9 mouse cellular contexts compared by ENCODE assay signal in the genomic region with DNA sequence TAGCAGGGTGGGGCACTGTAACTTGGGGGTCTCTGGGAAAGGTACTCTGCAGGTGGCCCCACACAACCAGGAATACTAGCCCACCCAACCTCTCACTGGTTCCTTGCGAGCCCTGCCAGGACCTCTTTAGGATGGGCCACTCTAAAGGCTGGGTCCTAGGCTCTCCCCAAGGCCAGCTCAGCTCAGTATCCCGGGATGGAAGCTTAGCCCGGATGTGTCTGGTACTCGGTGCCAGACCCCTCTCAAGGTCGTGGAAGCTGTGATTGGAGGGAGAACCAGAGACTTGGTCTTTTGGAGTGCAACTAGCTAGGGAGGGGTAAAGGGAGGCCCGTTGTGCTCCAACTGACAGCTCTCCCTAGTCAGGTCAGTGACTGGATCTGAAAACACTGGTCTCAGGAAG. TPM values are rescaled to one million over a fixed set of nuclear protein-coding genes. Genes with fewer than 3 reads are reported as not detected.
DNase-seq lines count a peak whose midpoint lies in the region; ATAC-seq lines count a peak whose summit lies in the region.
"Had no signal": no experiment of that assay in that cellular context is flagged by ENCODE, and none has a peak within 500 bp of the region (broad histone marks: within the 10 kb centered on the region; RNA-seq: fewer than 3 reads in every experiment).

No protein-coding gene starts in this region.

- peaks cover 53% of the 10 kb centered on the region for H3K27me3 ChIP-seq in heart, embryonic 13.5 days (replicated peaks)
- peaks cover 29% of the 10 kb centered on the region for H3K27me3 ChIP-seq in hindbrain, embryonic 13.5 days
- H3K27me3 ChIP-seq in midbrain, embryonic 11.5 days (ENCODE audit: control insufficient read depth, insufficient read depth, low read length): peaks cover 15% of the 10 kb centered on the region

- H3K36me3 ChIP-seq in heart, embryonic 13.5 days: peaks cover 38% of the 10 kb centered on the region
- peaks cover 6% of the 10 kb centered on the region; the same call in 1 of the 2 replicates for H3K36me3 ChIP-seq in hindbrain, embryonic 13.5 days
- H3K36me3 ChIP-seq in midbrain, embryonic 11.5 days (ENCODE audit: control insufficient read depth, insufficient read depth, low read length): no peaks in the 10 kb centered on the region

- WGBS in heart, embryonic 13.5 days: 8% methylated on average over 6 of the region's 6 CpGs
- 10% methylated on average over 6 of the region's 6 CpGs for WGBS in hindbrain, embryonic 13.5 days
- 9% methylated on average over 6 of the region's 6 CpGs for WGBS in midbrain, embryonic 11.5 days

- H3K4me2 ChIP-seq in heart, embryonic 13.5 days: peak overlapping the region; percentile 79
- H3K4me2 ChIP-seq in hindbrain, embryonic 13.5 days: peak overlapping the region; percentile 81
- peak overlapping the region; percentile 59 for H3K4me2 ChIP-seq in midbrain, embryonic 11.5 days

- H3K9me3 ChIP-seq in heart, embryonic 13.5 days: no peaks in the 10 kb centered on the region
- no peaks in the 10 kb centered on the region for H3K9me3 ChIP-seq in hindbrain, embryonic 13.5 days
- H3K9me3 ChIP-seq in midbrain, embryonic 11.5 days (ENCODE audit: control insufficient read depth, low read length): no peaks in the 10 kb centered on the region

- ATAC-seq in heart, embryonic 13.5 days (ENCODE audit: extremely low read depth, insufficient number of reproducible peaks, low FRiP score, low TSS enrichment): no peak
- peak; percentile 11; the same call in 1 of the 2 replicates for ATAC-seq in hindbrain, embryonic 13.5 days (ENCODE audit: low FRiP score)
- peak; percentile 26; the same call in 1 of the 2 replicates for ATAC-seq in midbrain, embryonic 11.5 days (ENCODE audit: low FRiP score)

- H3K4me1 ChIP-seq in heart, embryonic 13.5 days: peaks cover 26% of the 10 kb centered on the region
- peaks cover 14% of the 10 kb centered on the region for H3K4me1 ChIP-seq in hindbrain, embryonic 13.5 days (replicated peaks)
- peaks cover 7% of the 10 kb centered on the region; the same call in 1 of the 2 replicates for H3K4me1 ChIP-seq in midbrain, embryonic 11.5 days (ENCODE audit: control insufficient read depth, insufficient read depth, low read length)

- H3K9ac ChIP-seq in heart, embryonic 13.5 days: peak overlapping the region; percentile 67
- peak overlapping the region; percentile 72 for H3K9ac ChIP-seq in hindbrain, embryonic 13.5 days
- H3K9ac ChIP-seq in midbrain, embryonic 11.5 days (ENCODE audit: low read length): peak overlapping the region; percentile 38

- no peak for DNase-seq in heart, adult 18-20 months
- peak; percentile 56 for DNase-seq in R1 (ENCODE audit: low read depth, low spot score)
- peak; percentile 85 for DNase-seq in midbrain, embryonic 11.5 days (ENCODE audit: low spot score, missing footprints)
- no peak for DNase-seq in cerebellum, postnatal 25 days
- DNase-seq in thymus, postnatal 10 days (ENCODE audit: low spot score in 2 of 2): no peak
- no peak for DNase-seq in layer of hippocampus, postnatal 10 days (ENCODE audit: low spot score in 2 of 2)

- no peak overlapping the region for H3K27ac ChIP-seq in heart, embryonic 13.5 days (replicated peaks)
- no peak overlapping the region for H3K27ac ChIP-seq in hindbrain, embryonic 13.5 days
- H3K27ac ChIP-seq in midbrain, embryonic 11.5 days (ENCODE audit: low read depth, low read length): no peak overlapping the region
- H3K27ac ChIP-seq: macrophage had no signal

- peak overlapping the region; percentile 53 for H3K4me3 ChIP-seq in heart, embryonic 13.5 days
- peak overlapping the region; percentile 43 for H3K4me3 ChIP-seq in hindbrain, embryonic 13.5 days
- peak overlapping the region; percentile 27 for H3K4me3 ChIP-seq in midbrain, embryonic 11.5 days (ENCODE audit: low read depth, low read length)

RNA-seq across cellular contexts. Expression of gene Gng13, which starts 0.7 kb away (rescaled TPM):
- 3.2 and 3.4 TPM in 2 replicates for polyA plus RNA-seq in heart, embryonic 13.5 days (2015; fragmentation: Nextera tagmentation; extraction: Ambion mirVana)
- under 1 TPM in 1 of 2 experiments, not detected in 1; 0.77 TPM for total RNA-seq in heart, adult 18-20 months (2021)
- 1.6 TPM in 2 replicates for polyA plus RNA-seq in hindbrain, embryonic 13.5 days (2015; fragmentation: Nextera tagmentation; extraction: Ambion mirVana)
- polyA plus RNA-seq in midbrain, embryonic 11.5 days (2014; fragmentation: Nextera tagmentation; extraction: Ambion mirVana): 0.77 and 1.3 TPM in 2 replicates
- total RNA-seq in layer of hippocampus, postnatal 10 days (2021): 10 to 100 TPM; 55.4 to 57.2 TPM
- polyA plus RNA-seq: macrophage had no signal

RNA-seq across cellular contexts. Expression of gene Chtf18, which starts 9.5 kb away (rescaled TPM):
- 18.8 and 20.4 TPM in 2 replicates for polyA plus RNA-seq in heart, embryonic 13.5 days (2015; fragmentation: Nextera tagmentation; extraction: Ambion mirVana)
- 1 to 10 TPM in 1 of 2 experiments, under 1 TPM in 1; 0.84 to 1.3 TPM for total RNA-seq in heart, adult 18-20 months (2021)
- 7.9 and 8.5 TPM in 2 replicates for polyA plus RNA-seq in hindbrain, embryonic 13.5 days (2015; fragmentation: Nextera tagmentation; extraction: Ambion mirVana)
- 15.0 and 17.3 TPM in 2 replicates for polyA plus RNA-seq in midbrain, embryonic 11.5 days (2014; fragmentation: Nextera tagmentation; extraction: Ambion mirVana)
- total RNA-seq in layer of hippocampus, postnatal 10 days (2021): 1 to 10 TPM; 2.6 to 3.6 TPM

RNA-seq across cellular contexts. Expression of gene Rpusd1, which starts 9.8 kb away (rescaled TPM):
- polyA plus RNA-seq in heart, embryonic 13.5 days (2015; fragmentation: Nextera tagmentation; extraction: Ambion mirVana): 13.3 and 13.7 TPM in 2 replicates
- total RNA-seq in heart, adult 18-20 months (2021): 1 to 10 TPM; 3.6 to 5.2 TPM
- polyA plus RNA-seq in hindbrain, embryonic 13.5 days (2015; fragmentation: Nextera tagmentation; extraction: Ambion mirVana): 23.4 and 24.2 TPM in 2 replicates
- 16.0 and 19.8 TPM in 2 replicates for polyA plus RNA-seq in midbrain, embryonic 11.5 days (2014; fragmentation: Nextera tagmentation; extraction: Ambion mirVana)
- total RNA-seq in layer of hippocampus, postnatal 10 days (2021): 10 to 100 TPM; 27.0 to 30.0 TPM

RNA-seq across cellular contexts. Expression of gene Mslnl, which starts 18.2 kb away (rescaled TPM):
- not detected in 2 replicates for polyA plus RNA-seq in heart, embryonic 13.5 days (2015; fragmentation: Nextera tagmentation; extraction: Ambion mirVana)
- not detected for total RNA-seq in heart, adult 18-20 months (2021)
- polyA plus RNA-seq in hindbrain, embryonic 13.5 days (2015; fragmentation: Nextera tagmentation; extraction: Ambion mirVana): not detected in 2 replicates
- not detected in 2 replicates for polyA plus RNA-seq in midbrain, embryonic 11.5 days (2014; fragmentation: Nextera tagmentation; extraction: Ambion mirVana)
- not detected for total RNA-seq in layer of hippocampus, postnatal 10 days (2021)
- polyA plus RNA-seq: macrophage had no signal

RNA-seq across cellular contexts. Expression of gene Msln, which starts 36.5 kb away (rescaled TPM):
- 28.7 and 32.4 TPM in 2 replicates for polyA plus RNA-seq in heart, embryonic 13.5 days (2015; fragmentation: Nextera tagmentation; extraction: Ambion mirVana)
- 10 to 100 TPM; 10.3 to 20.2 TPM for total RNA-seq in heart, adult 18-20 months (2021)
- 0.34 TPM in 1 of 2 replicates, not detected in the other for polyA plus RNA-seq in hindbrain, embryonic 13.5 days (2015; fragmentation: Nextera tagmentation; extraction: Ambion mirVana)
- not detected in 2 replicates for polyA plus RNA-seq in midbrain, embryonic 11.5 days (2014; fragmentation: Nextera tagmentation; extraction: Ambion mirVana)
- total RNA-seq in layer of hippocampus, postnatal 10 days (2021): 1 to 10 TPM; 1.8 to 2.6 TPM
- polyA plus RNA-seq: macrophage had no signal

Comparison
In these comparisons a context has a peak if more than half of its experiments do, and no peak if none do; other contexts are left out.
1. DNase-seq: peak in R1 (single experiment) and midbrain, embryonic 11.5 days (single experiment); none in heart, adult 18-20 months (0 of 2), cerebellum, postnatal 25 days (0 of 2), thymus, postnatal 10 days (0 of 2) and layer of hippocampus, postnatal 10 days (0 of 2).
2. Peak in every context shown above with its lines, with median percentiles within 50 percentile points of each other: H3K4me2 ChIP-seq, H3K4me3 ChIP-seq and H3K9ac ChIP-seq.